In genomic region chr10:107562875-107563274, GRCm38 (mm10) we compare ENCODE assay signal across 15 mouse cellular contexts.
DNase-seq lines count a peak whose midpoint lies in the region; ATAC-seq lines count a peak whose summit lies in the region.
"Had no signal": no experiment of that assay in that cellular context is flagged by ENCODE, and none has a peak within 500 bp of the region (broad histone marks: within the 10 kb centered on the region; RNA-seq: fewer than 3 reads in every experiment).

No protein-coding gene starts in this region.

- no peaks in the 10 kb centered on the region for H3K27me3 ChIP-seq in heart, embryonic 11.5 days (ENCODE audit: control insufficient read depth, insufficient read depth, low read length)
- H3K27me3 ChIP-seq in liver, embryonic 11.5 days (replicated peaks; ENCODE audit: control insufficient read depth, insufficient read depth, low read length) = no peaks in the 10 kb centered on the region
- H3K27me3 ChIP-seq: limb, embryonic 15.5 days; neural tube, embryonic 12.5 days had no signal

- H3K4me2 ChIP-seq in heart, embryonic 11.5 days = peak overlapping the region; percentile 25
- H3K4me2 ChIP-seq in liver, embryonic 11.5 days = 0 out of 2 replicates have a peak overlapping the region, but pooled peaks have one; percentile 25
- H3K4me2 ChIP-seq: limb, embryonic 15.5 days; neural tube, embryonic 12.5 days had no signal

- 33% methylated on average over 13 of the region's 13 CpGs for WGBS in heart, embryonic 11.5 days (ENCODE audit: insufficient replicate concordance)
- 41% methylated on average over 13 of the region's 13 CpGs for WGBS in liver, embryonic 11.5 days

- no peak overlapping the region for H3K27ac ChIP-seq in heart, embryonic 11.5 days (ENCODE audit: low read depth, low read length)
- H3K27ac ChIP-seq in liver, embryonic 11.5 days (ENCODE audit: low read depth, low read length) = no peak overlapping the region
- H3K27ac ChIP-seq: forebrain, embryonic 10.5 days; limb, embryonic 15.5 days; neural tube, embryonic 12.5 days had no signal

- no peak for ATAC-seq in heart, embryonic 11.5 days (replicated peaks; ENCODE audit: insufficient number of reproducible peaks, low FRiP score, low TSS enrichment)
- ATAC-seq in liver, embryonic 11.5 days (replicated peaks; ENCODE audit: low FRiP score) = peak; percentile 53; the same call in 1 of the 2 replicates
- no peak for ATAC-seq in inflammation-experienced regulatory T-cells, adult 6 months

- no peak overlapping the region for H3K9ac ChIP-seq in heart, embryonic 11.5 days (ENCODE audit: low read depth, low read length)
- no peak overlapping the region for H3K9ac ChIP-seq in liver, embryonic 11.5 days (ENCODE audit: low read depth, low read length)
- H3K9ac ChIP-seq: limb, embryonic 15.5 days; neural tube, embryonic 12.5 days had no signal

- H3K4me3 ChIP-seq in heart, embryonic 11.5 days (ENCODE audit: low read depth, low read length) = no peak overlapping the region
- no peak overlapping the region for H3K4me3 ChIP-seq in liver, embryonic 11.5 days (ENCODE audit: low read depth, low read length)
- H3K4me3 ChIP-seq: forebrain, embryonic 10.5 days; limb, embryonic 15.5 days; neural tube, embryonic 12.5 days had no signal

- no peak for DNase-seq in heart, adult 8-10 months (ENCODE audit: low spot score)
- DNase-seq in liver, embryonic 11.5 days (ENCODE audit: low spot score) = no peak
- no peak for DNase-seq in liver
- DNase-seq in embryo, embryonic 9.5 days (ENCODE audit: extremely low spot score) = peak; percentile 51
- DNase-seq in kidney, postnatal 4 days = peak; percentile 25 to 31
- no peak for DNase-seq in T-cell, adult 2 months (ENCODE audit: low spot score)
- DNase-seq: cerebellum, postnatal 25 days; heart, postnatal 4 days; layer of hippocampus, adult 9-11 months; lung, postnatal 4 days had no signal

- H3K36me3 ChIP-seq in heart, embryonic 11.5 days (ENCODE audit: control insufficient read depth, insufficient read depth, low read length) = no peaks in the 10 kb centered on the region
- H3K36me3 ChIP-seq in liver, embryonic 11.5 days (ENCODE audit: control insufficient read depth, insufficient read depth, low read length) = no peaks in the 10 kb centered on the region
- H3K36me3 ChIP-seq: forebrain, embryonic 10.5 days; limb, embryonic 15.5 days; neural tube, embryonic 12.5 days had no signal

- H3K4me1 ChIP-seq in heart, embryonic 11.5 days (ENCODE audit: control insufficient read depth, insufficient read depth, low read length) = no peaks in the 10 kb centered on the region
- no peaks in the 10 kb centered on the region for H3K4me1 ChIP-seq in liver, embryonic 11.5 days (replicated peaks; ENCODE audit: control insufficient read depth, insufficient read depth, low read length)
- H3K4me1 ChIP-seq: limb, embryonic 15.5 days; neural tube, embryonic 12.5 days had no signal

- no peaks in the 10 kb centered on the region for H3K9me3 ChIP-seq in heart, embryonic 11.5 days (replicated peaks; ENCODE audit: control insufficient read depth, low read length)
- H3K9me3 ChIP-seq in liver, embryonic 11.5 days (ENCODE audit: control insufficient read depth, low read length) = no peaks in the 10 kb centered on the region
- H3K9me3 ChIP-seq: forebrain, embryonic 10.5 days; limb, embryonic 15.5 days; neural tube, embryonic 12.5 days had no signal

Comparison
In these comparisons a context has a peak if more than half of its experiments do, and no peak if none do; other contexts are left out.
1. DNase-seq: peak in embryo, embryonic 9.5 days (single experiment) and kidney, postnatal 4 days (2 of 2); none in heart, adult 8-10 months (single experiment), liver, embryonic 11.5 days (single experiment), liver (single experiment) and T-cell, adult 2 months (single experiment).